Mouse (Mus musculus): ENCODE results near the gene Hspa4.

- no peak for TF ChIP-seq CTCF (IDR thresholded peaks at IDR 0.05; ENCODE audit: low read depth)
- no peak for TF ChIP-seq EP300 (IDR thresholded peaks at IDR 0.05; ENCODE audit: low read depth)
Measured at GRCm38 (mm10) chr11:53249686-53250085, 50.6 kb downstream of the Hspa4 start.

Measured in liver, postnatal 0 days (tissue).